Mouse (Mus musculus): ENCODE results near the gene Sypl2.

The Sypl2 gene

DNA sequence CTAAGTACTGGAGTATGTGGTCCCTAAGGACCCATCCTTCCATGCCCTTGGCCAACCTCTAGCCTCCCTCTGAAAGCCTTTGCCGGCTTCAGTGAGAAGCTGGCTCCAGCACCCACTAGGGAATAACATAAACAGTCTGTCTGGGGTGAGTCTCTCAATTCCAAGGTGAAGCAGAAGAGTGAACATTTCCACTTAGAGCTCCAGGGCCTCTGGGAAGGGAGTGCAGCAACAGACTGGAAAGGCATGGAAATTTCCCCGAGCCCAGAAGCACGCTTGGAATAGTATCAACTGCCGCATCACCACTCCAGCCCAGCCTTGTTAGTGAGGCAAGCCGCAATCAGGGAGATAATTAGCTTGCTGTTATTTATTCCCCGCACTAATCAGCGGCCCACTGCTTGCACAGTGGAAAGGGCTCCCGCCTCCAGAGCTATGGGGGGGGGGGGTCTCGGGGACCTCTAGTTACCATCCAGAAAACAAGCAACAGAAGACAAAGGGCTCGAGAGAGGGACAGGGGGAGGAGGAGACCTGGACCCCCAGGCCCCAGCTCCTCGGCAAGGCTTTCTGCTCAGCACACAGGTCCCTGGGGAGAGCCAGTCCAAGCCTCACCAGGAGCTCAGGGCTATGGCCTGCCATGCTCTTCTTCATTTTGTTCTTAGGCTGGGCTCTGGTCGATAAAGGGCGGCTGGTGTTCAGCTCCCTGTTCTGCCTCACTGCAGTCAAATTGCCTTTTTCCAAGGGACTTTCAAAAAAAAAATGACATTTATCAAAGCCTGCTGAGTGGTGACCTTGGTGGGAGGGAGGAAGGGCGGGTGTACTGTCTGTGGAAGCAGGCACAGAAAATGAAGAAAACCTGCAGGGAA lies 51.5 kb downstream of the Sypl2 start:
- peak; percentile 65 to 69 for DNase-seq

DNA sequence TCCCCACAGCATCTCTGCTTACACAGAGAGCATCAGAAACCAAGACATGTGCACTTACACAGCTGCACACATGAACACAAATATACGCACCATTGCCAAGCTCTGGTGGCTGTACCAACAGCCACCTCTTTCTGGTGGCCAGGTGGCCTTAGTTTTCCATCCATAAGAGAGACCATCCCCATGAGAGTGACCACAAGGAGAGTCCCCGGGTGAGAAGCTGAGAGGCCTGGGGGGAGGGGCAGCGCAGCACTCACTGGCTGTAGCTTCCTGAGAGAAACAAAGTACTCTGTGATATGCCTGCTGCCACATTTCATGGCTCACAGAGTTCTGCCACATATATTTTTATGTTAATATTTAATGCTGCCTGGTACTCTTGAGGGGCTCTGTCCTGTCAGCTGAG lies 57.2 kb downstream of the Sypl2 start:
- no peak for DNase-seq

DNA sequence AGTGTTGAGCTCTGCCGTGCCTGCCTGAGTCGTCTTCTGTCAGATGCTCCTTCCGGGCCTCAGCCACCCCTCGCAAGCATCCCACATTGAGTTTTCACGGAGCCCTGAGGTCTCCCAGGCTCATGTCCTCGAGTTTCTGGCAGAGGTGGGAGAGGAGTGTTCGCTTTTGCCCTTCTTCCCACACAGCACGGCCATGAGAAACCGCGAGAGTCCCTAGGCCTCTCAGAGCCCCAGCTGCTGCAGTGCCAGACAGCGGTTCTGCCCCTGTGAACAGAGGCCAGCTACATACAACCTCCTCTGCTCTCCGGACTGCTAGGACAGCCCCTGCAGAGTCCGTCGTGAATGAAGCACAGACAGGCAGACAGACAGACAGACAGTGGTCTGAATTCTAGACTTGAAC lies 58.9 kb downstream of the Sypl2 start:
- DNase-seq: no peak

DNA sequence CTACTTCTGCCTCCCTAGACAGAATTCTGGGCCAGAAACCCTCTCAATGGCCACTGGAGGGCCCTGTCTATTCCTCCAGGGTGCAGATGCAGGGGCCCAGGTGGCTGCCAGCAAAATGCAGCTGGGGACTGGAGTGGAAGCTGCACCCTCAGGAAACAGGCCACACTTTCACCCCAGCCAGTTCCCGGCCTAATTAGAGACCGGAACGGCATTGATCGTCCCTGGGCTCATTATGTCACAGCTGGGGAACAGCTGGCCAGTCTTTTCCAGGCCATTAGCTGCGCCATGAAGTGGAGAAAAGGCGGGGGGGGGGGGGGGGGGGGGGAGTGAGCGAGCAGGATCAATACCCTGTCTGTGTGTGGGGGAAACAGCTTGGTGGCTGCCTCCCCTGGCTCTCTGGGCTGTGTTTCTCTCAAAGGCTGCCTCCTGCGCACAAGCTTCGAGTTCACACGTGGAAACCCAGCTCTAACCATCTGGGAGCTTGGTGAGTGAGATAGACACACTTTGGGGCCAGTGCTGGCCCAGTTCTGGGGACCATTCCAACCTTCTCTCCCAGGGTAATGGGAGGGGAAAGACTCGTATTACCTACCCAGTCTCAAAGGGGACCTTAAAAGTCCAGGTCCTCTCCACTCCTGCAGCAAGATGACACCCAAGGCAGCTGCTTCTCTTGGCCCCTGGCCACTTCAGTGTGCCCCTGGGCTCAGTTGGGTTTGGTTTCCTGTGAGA lies 59.8 kb downstream of the Sypl2 start:
- peak in 1 of 2 experiments; percentile 43 for DNase-seq

DNA sequence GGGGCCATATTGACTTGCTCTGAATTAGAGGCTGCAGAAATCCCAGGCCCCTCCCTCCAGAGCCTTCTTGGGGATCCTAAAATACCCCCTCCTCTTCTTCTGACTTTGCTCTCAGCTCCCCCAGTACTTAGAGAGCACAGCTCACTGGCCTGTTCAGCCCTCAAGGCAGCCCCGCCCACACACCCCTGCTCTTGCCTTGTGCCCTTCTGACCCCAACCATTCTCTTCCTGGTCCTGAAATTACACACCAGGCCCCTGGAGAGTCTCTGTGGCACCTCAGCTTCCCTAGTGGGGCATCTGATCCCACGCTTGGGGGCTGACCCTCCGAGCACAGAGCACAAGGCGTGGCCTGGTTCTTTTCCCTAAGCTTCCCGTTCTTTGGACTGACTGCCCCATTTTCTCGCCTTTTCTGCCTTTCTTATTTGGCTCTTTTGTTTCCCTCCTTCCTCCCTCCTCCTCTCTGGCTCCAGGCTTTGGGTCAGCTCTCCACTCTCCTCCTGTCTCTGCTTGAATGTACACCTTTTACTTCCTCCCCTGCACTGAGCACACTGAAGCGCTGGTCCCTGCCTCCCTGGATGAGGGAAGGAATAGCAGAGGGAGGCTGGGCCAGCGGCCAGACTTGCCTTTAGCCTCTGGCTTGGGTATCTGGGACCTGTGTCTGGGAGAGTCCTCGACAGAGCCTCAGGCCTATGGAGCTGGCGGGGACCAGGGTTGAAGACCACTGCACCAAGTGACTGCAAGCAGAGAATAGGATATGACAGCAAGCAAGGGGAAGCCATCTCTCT lies 60.7 kb downstream of the Sypl2 start:
- peak; percentile 38 to 41 for DNase-seq

DNA sequence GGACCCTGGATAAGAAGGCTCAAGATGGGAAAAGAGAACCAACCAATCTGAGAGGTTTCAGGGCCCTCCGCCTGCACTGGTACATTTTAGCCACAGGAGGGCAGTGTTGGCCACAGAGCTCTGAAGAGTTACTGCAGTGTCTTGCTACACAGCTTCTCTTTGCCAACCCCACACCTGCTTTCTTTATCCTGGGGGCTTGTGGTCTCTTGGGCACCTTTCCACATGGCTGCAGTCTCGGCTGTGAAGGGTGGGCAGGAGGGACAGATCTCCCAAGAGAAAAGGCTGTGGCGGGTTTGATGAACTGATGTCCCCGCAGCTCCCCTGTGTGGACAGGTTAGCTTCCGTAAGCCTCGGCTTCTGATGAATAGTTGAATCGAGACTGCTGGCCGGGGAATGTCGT lies 61.6 kb downstream of the Sypl2 start:
- peak; percentile 91 to 94 for DNase-seq

DNA sequence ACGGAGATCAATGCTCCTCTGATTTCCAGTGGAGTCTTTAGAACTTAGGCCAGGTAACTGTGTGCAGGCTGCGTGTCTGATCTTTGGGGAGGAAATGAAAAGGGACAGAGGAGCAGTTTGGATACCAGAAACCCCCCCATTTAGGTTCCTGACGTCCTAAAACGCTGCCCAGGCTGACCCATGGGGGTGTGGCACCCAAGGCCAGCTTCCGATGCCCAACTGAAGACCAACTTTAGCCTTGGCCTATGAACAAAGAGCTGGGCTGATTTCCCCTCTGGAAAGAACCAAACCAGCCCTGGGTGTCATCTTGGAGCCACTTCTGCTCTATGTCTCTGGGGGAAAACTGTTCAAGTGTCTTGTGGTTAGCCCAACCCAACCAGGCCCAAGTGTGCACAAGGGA lies 62.4 kb downstream of the Sypl2 start:
- no peak for DNase-seq

All from cerebellum, postnatal 14 days (tissue).